Mouse (Mus musculus) forebrain, embryonic 11.5 days (tissue): ENCODE data around the gene Ankzf1. TPM values are rescaled to one million over a fixed set of nuclear protein-coding genes. Genes with fewer than 3 reads are reported as not detected.

Source experiments
- ATAC-seq: fragments of 200-750 bp; cut with Nextera tagmentation; replicated peaks from 2 replicates; pipeline ENCODE4 v1.8.0; 2017; ENCODE audit warnings: moderate TSS enrichment; ENCODE audit not compliant: low FRiP score
- DNase-seq: peaks from one replicate; pipeline ENCODE4 v3.0.0-alpha.2; 2017; ENCODE audit warnings: low spot score
- H3K27ac ChIP-seq: fragments of 300-500 bp; sonication (generic); 2 replicates; pipeline ENCODE4 v1.5.1; 2014; ENCODE audit warnings: low read depth, low read length
- H3K27me3 ChIP-seq: fragments of 300-500 bp; sonication (generic); 2 replicates; pipeline ENCODE4 v1.6.1; 2014; ENCODE audit warnings: mild to moderate bottlenecking, low read length, mixed read lengths; ENCODE audit not compliant: control insufficient read depth, insufficient read depth
- H3K36me3 ChIP-seq: fragments of 300-500 bp; sonication (generic); 2 replicates; pipeline ENCODE4 v1.6.1; 2014; ENCODE audit warnings: mild to moderate bottlenecking, low read length, moderate library complexity, mixed read lengths; ENCODE audit not compliant: control insufficient read depth, insufficient read depth
- H3K4me1 ChIP-seq: fragments of 300-500 bp; sonication (generic); replicated peaks from 2 replicates; pipeline ENCODE4 v1.6.1; 2014; ENCODE audit warnings: low read length, mixed read lengths; ENCODE audit not compliant: control insufficient read depth, insufficient read depth
- H3K4me2 ChIP-seq: fragments of 300-500 bp; sonication (generic); 2 replicates; pipeline ENCODE4 v1.6.1; 2014; ENCODE audit warnings: low read depth, mild to moderate bottlenecking, low read length, moderate library complexity, mixed read lengths; ENCODE audit not compliant: severe bottlenecking
- H3K4me3 ChIP-seq: fragments of 300-500 bp; sonication (generic); 2 replicates; pipeline ENCODE4 v1.5.1; 2014; ENCODE audit warnings: low read depth, low read length
- H3K9ac ChIP-seq: fragments of 300-500 bp; sonication (generic); 2 replicates; pipeline ENCODE4 v1.6.1; 2014; ENCODE audit warnings: low read length
- H3K9me3 ChIP-seq: fragments of 300-500 bp; sonication (generic); 2 replicates; pipeline ENCODE4 v1.6.1; 2016; ENCODE audit warnings: low read length, mixed read lengths; ENCODE audit not compliant: control insufficient read depth
- WGBS: fragments of 180-500 bp; shearing (Covaris S2); extraction: QIAGEN DNeasy Blood & Tissue Kit; methylation state at CpG from one replicate; pipeline ENCODE4 v1.1.7; 2014; 5-methylcytosine and 5-hydroxymethylcytosine counted together
- polyA plus RNA-seq: library from polyadenylated mRNA; unstranded; fragments of >200 nt; fragmentation: Nextera tagmentation; extraction: Ambion mirVana; gene quantifications from 2 replicates; pipeline ENCODE4 v1.2.1, GENCODE M21; 2014

Ankzf1 gene
- polyA plus RNA-seq, 1 experiment from 2014 or later, result 19.0 TPM

DNA sequence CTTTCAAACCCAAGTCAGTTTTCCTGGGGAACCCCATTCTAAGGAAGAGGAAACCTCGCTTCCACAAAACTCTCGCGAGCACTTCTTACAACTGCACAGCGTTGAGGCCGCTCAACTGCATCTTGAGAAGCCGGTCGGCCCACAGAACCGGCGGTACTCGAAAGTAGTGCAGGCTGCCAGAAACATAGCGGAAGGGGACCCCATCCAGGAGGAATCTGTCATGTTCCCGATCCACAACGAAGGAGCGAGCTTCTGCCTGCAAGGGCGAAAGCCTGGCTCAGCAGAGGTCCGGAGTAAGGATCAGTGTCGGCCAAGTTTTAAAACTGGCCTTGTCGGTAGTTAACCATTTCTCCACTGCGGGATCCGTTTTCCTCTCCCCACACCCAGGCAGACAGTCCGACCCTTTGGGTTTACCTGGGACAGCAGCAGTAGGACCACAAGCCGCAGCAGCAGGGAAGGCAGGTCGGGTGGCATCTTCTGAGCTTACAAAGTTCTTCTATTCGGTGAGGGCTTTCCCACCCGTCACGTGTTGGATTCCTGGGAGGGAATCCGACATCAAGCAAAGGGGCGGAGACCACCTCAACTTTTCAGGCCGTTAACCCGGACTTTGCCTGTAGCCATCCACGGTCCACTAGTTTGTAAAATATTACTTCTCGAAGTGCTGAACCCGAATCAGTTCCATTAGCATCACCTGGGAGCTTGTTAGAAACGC, 17.2 kb downstream of the Ankzf1 start:
- ATAC-seq (no peak), DNase-seq (no peak)
- Histone ChIP-seq H3K9me3 (no peaks in the 10 kb centered on the region), H3K4me1 (peaks cover 6% of the 10 kb centered on the region; the same call in 1 of the 2 replicates), H3K4me3 (peak overlapping the region; percentile 30), H3K9ac (peak overlapping the region; percentile 61), H3K4me2 (peak overlapping the region; percentile 47), H3K36me3 (no peaks in the 10 kb centered on the region; the same call in 1 of the 2 replicates), H3K27me3 (no peaks in the 10 kb centered on the region), H3K27ac (no peak overlapping the region)
- 14% methylated on average over 34 of the region's 34 CpGs for WGBS

DNA sequence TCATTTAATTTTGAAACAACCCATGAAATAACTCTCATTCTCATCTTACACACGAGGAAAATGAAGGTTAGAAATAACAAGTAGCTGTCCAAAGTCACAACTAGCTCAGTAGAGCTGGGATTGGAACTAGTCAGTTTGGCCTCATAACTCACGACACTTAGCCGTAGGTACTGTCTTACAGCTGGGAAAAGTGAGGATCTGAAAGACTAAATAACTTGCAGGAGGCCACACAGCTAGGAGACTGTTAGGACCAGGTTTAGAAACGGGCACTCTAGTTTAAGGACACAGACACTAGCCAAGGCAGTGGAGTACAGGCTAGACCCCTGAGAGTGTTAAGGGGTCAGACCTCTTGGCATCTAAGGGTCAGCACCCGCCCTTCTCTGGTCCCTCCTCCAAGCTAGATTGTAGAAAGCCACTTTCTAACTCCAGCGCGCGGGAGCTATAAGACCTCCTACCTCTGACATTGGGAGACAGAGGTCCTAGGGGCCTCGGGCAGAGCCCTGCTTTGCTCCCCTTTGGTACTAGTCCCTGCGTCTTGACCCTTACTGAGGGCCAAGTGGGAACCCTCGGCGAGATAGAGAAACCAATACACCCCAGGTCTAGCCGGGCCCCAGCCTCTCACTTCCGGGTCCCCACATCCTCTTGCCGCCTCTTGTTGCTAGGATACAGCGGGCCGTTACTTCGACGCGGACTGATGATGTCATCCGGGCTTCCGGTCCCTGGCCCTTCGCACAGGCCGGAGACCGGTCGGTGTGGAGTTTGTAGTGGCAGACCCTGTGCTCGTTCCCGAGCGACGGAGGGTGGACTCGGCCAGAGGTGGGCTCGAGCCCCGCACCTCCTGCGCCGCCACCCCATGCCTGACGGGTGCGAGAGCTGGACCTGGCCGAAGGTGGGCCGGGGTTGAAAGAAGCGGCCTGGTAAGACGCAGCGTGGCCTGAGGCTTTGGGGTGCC, 18.5 kb downstream of the Ankzf1 start, which contains the start of the genes Glb1l and Stk16:
Glb1l (minus strand) TSS at position 678 of the 952 bp plus-strand sequence.
Stk16 (plus strand) TSS at position 703 of the 952 bp plus-strand sequence.
- ATAC-seq (peak; percentile 95), DNase-seq (peak; percentile 97)
- Histone ChIP-seq H3K27ac (no peak within 1 kb of the TSS), H3K4me3 (peak within 1 kb of the TSS; percentile 95), H3K9me3 (no peaks in the 10 kb centered on the region), H3K4me1 (peaks cover 6% of the 10 kb centered on the region; the same call in 1 of the 2 replicates), H3K4me2 (peak within 1 kb of the TSS; percentile 70), H3K36me3 (no peaks in the 10 kb centered on the region; the same call in 1 of the 2 replicates), H3K27me3 (no peaks in the 10 kb centered on the region), H3K9ac (peak within 1 kb of the TSS; percentile 89)
- WGBS, result 7% methylated on average over 42 of the region's 42 CpGs

DNA sequence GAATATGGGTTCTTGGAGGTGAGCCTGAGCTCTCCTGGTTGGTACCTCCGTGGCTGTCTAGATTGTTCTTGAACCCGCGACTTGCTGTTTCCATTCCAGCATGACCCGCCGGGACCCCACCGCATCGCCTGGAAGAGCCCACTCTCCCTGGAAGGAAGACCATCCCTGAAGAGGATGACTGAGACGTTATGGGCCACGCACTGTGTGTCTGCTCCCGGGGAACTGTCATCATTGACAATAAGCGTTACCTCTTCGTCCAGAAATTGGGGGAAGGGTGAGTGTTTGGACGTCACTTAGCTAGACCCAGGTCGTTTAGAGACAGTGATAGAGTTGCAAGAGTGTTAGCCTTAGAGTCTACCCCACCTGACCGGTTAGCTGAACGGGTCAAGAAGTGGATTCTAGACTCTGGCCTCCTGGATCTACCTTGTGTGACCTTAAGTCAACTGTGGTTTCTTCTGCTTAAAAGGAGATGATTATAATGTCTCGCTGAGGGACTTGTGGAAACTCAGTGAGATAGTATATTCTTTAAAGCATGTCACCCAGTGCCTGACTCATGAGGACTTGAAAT, 19.3 kb downstream of the Ankzf1 start:
- H3K4me2 ChIP-seq, result peak overlapping the region; percentile 70
- H3K9ac ChIP-seq, result peak overlapping the region; percentile 89
- H3K4me3 ChIP-seq, result peak overlapping the region; percentile 95
- H3K27ac ChIP-seq, result no peak overlapping the region
- no peaks in the 10 kb centered on the region for H3K9me3 ChIP-seq
- H3K36me3 ChIP-seq, result no peaks in the 10 kb centered on the region; the same call in 1 of the 2 replicates
- no peak for DNase-seq
- 14% methylated on average over 17 of the region's 17 CpGs for WGBS
- no peak for ATAC-seq
- H3K4me1 ChIP-seq, result peaks cover 6% of the 10 kb centered on the region; the same call in 1 of the 2 replicates
- no peaks in the 10 kb centered on the region for H3K27me3 ChIP-seq

DNA sequence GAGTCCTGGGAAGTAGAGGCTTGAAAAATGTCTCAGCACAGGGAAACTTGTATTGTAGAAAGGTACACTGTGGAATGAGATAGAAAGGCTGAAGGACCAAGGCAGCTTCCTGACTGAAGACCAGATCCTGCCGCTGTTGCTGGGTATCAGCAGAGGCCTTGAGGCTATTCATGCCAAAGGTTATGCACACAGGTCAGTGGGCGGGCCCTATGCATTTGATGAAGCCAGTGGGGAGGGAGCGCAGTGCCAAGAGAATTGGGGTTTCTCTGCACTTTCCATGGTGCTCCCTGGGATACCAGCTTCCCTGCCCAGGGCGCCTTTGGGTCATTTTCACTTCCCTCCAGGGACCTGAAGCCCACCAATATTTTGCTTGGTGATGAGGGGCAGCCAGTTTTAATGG, 20.6 kb downstream of the Ankzf1 start:
- H3K27ac ChIP-seq, result no peak overlapping the region
- H3K27me3 ChIP-seq, result peaks cover 8% of the 10 kb centered on the region
- H3K4me1 ChIP-seq, result peaks cover 6% of the 10 kb centered on the region; the same call in 1 of the 2 replicates
- no peak overlapping the region for H3K4me3 ChIP-seq
- DNase-seq (no peak), ATAC-seq (no peak)
- no peaks in the 10 kb centered on the region; the same call in 1 of the 2 replicates for H3K36me3 ChIP-seq
- WGBS, result 90% methylated on average over 4 of the region's 4 CpGs
- no peak overlapping the region for H3K9ac ChIP-seq
- H3K9me3 ChIP-seq, result no peaks in the 10 kb centered on the region
- H3K4me2 ChIP-seq, result no peak overlapping the region

DNA sequence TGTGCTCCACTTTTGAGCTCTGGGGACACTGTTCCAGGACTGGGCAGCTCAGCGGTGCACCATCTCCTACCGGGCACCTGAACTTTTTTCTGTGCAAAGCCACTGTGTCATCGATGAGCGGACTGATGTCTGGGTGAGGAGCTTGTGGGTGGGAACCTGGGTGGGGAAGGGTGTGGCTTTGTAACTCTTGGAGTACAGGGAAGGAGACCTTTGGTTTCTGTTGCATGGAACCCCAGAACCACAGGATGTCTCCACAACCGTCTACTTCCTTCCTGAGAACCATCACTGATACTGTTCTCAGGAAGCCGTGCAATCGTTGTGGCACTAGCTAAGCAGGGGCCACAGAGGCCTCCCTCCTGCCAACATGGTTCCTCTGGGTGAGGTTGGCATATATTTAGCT, 21.1 kb downstream of the Ankzf1 start:
- H3K27me3 ChIP-seq, result peaks cover 14% of the 10 kb centered on the region
- H3K27ac ChIP-seq, result no peak overlapping the region
- no peak overlapping the region for H3K4me2 ChIP-seq
- no peaks in the 10 kb centered on the region; the same call in 1 of the 2 replicates for H3K36me3 ChIP-seq
- 89% methylated on average over 7 of the region's 7 CpGs for WGBS
- H3K9me3 ChIP-seq, result no peaks in the 10 kb centered on the region
- no peak overlapping the region for H3K4me3 ChIP-seq
- no peak overlapping the region for H3K9ac ChIP-seq
- peaks cover 6% of the 10 kb centered on the region; the same call in 1 of the 2 replicates for H3K4me1 ChIP-seq
- DNase-seq (no peak), ATAC-seq (no peak)

DNA sequence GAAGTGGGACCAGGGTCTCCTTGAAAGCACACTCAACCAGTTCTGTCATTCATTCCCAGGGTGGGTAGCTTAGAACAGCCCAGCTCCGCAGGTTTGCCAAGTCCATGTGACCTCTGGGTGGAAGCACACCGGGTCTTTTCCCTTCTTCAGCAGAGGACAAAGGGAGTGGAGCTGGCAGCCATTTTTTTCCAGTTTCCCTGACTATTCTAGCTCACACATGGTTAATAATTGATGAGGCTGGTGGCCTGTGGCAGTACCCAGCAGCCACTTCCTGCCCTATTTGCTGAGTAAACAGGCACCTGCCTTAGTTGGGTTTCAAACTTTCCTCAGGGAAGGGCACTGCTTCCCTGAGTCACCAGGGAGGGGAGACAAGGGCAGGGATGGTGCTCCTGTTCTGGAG, 22.5 kb downstream of the Ankzf1 start:
- no peak for ATAC-seq
- peaks cover 15% of the 10 kb centered on the region for H3K4me1 ChIP-seq
- H3K9me3 ChIP-seq, result no peaks in the 10 kb centered on the region
- no peak overlapping the region for H3K9ac ChIP-seq
- H3K4me3 ChIP-seq, result no peak overlapping the region
- peaks cover 27% of the 10 kb centered on the region for H3K27me3 ChIP-seq
- no peak overlapping the region for H3K27ac ChIP-seq
- WGBS, result 84% methylated on average over 2 of the region's 2 CpGs
- no peak for DNase-seq
- no peak overlapping the region for H3K4me2 ChIP-seq
- no peaks in the 10 kb centered on the region; the same call in 1 of the 2 replicates for H3K36me3 ChIP-seq

DNA sequence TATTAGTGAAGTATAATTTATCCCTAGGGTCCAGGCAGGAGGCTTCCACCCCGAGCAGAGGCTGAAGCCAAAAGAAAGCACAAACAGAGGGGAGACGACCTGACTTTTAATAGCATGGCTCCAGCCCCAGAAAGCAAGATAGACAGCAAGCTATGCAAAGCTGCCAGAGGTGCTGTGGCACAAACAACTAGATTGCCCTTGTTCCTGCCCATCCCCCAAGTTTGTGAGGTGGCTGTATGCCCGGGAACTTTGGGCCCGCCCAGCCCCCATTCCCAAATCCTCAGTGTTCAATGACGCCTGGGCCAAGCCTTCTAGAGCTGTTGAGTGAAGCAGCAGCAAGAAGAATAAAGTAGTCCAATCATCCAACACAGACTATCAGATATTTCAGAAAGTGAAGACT, 22.9 kb downstream of the Ankzf1 start:
- Histone ChIP-seq H3K27ac (no peak overlapping the region), H3K36me3 (no peaks in the 10 kb centered on the region; the same call in 1 of the 2 replicates), H3K4me1 (peaks cover 18% of the 10 kb centered on the region), H3K4me3 (no peak overlapping the region), H3K27me3 (peaks cover 32% of the 10 kb centered on the region), H3K9ac (no peak overlapping the region), H3K9me3 (no peaks in the 10 kb centered on the region), H3K4me2 (no peak overlapping the region)
- ATAC-seq (no peak), DNase-seq (no peak)
- 80% methylated on average over 5 of the region's 5 CpGs for WGBS

DNA sequence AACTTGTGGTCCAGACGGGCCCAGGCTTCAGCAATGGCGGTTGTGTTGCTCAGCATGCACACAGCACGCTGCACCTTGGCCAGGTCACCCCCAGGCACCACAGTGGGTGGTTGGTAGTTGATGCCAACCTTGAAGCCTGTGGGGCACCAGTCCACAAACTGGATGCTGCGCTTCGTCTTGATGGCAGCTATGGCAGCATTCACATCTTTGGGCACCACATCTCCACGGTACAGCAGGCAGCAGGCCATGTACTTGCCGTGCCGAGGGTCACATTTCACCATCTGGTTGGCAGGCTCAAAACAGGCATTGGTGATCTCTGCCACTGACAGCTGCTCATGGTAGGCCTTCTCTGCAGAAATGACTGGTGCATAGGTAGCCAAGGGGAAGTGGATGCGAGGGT, 23.8 kb downstream of the Ankzf1 start:
- Histone ChIP-seq H3K27me3 (peaks cover 41% of the 10 kb centered on the region), H3K4me1 (peaks cover 18% of the 10 kb centered on the region), H3K27ac (no peak overlapping the region), H3K9ac (no peak overlapping the region), H3K36me3 (no peaks in the 10 kb centered on the region; the same call in 1 of the 2 replicates), H3K4me2 (no peak overlapping the region), H3K9me3 (no peaks in the 10 kb centered on the region), H3K4me3 (no peak overlapping the region)
- 94% methylated on average over 9 of the region's 9 CpGs for WGBS
- ATAC-seq (no peak), DNase-seq (no peak)
